Mouse (Mus musculus) cortical plate, adult 2 months (tissue): ENCODE data around the gene Lhfpl5. TPM values are rescaled to one million over a fixed set of nuclear protein-coding genes. Genes with fewer than 3 reads are reported as not detected.

ENCODE experiments used
- H3K27ac ChIP-seq: fragments of 200-500 bp; 2 replicates; pipeline ENCODE4 v1.5.1; 2012; ENCODE audit warnings: low read length, control low read depth, inconsistent platforms; ENCODE audit not compliant: insufficient read depth
- H3K4me1 ChIP-seq: fragments of 200-500 bp; 2 replicates; pipeline ENCODE4 v1.6.1; 2011; ENCODE audit warnings: low read length; ENCODE audit not compliant: control insufficient read depth, insufficient read depth
- H3K4me3 ChIP-seq: fragments of 200-500 bp; 2 replicates; pipeline ENCODE4 v1.5.1; 2011; ENCODE audit warnings: mild to moderate bottlenecking, low read length, control low read depth; ENCODE audit not compliant: insufficient read depth
- CTCF ChIP-seq: fragments of 200-500 bp; IDR thresholded peaks from 2 replicates; pipeline ENCODE4 v1.5.1; 2011; ENCODE audit warnings: mild to moderate bottlenecking, control low read depth, low read length; ENCODE audit not compliant: insufficient read depth; ENCODE audit errors: extremely low read depth
- POLR2A ChIP-seq: fragments of 200-500 bp; IDR thresholded peaks from 2 replicates; pipeline ENCODE4 v1.6.1; 2011; ENCODE audit warnings: mild to moderate bottlenecking, low read length, control low read depth; ENCODE audit not compliant: insufficient read depth; ENCODE audit errors: extremely low read depth
- polyA plus RNA-seq: library from polyadenylated mRNA; depleted of rRNA; stranded (reverse); fragments of >200 nt; gene quantifications from 2 replicates; pipeline ENCODE4 v1.2.3, GENCODE M21; 2012

Lhfpl5 gene
- polyA plus RNA-seq, 1 experiment, result 4.5 TPM

- TF ChIP-seq POLR2A (no peak), CTCF (no peak)
- no peaks in the 10 kb centered on the region; the same call in 1 of the 2 replicates for H3K4me1 ChIP-seq
- no peak overlapping the region for H3K27ac ChIP-seq
- H3K4me3 ChIP-seq, result no peak overlapping the region
Observed at GRCm38 (mm10) chr17:28571868-28572267, 3.6 kb upstream of the Lhfpl5 start.

GRCm38 (mm10) chr17:28572521-28572920 lies 2.9 kb upstream of the Lhfpl5 start:
- Histone ChIP-seq H3K27ac (no peak overlapping the region), H3K4me1 (no peaks in the 10 kb centered on the region; the same call in 1 of the 2 replicates), H3K4me3 (no peak overlapping the region)
- TF ChIP-seq POLR2A (no peak), CTCF (no peak)

GRCm38 (mm10) chr17:28572941-28573340 lies 2.5 kb upstream of the Lhfpl5 start:
- no peak overlapping the region for H3K4me3 ChIP-seq
- no peaks in the 10 kb centered on the region; the same call in 1 of the 2 replicates for H3K4me1 ChIP-seq
- TF ChIP-seq POLR2A, result no peak
- no peak for TF ChIP-seq CTCF
- H3K27ac ChIP-seq, result no peak overlapping the region

GRCm38 (mm10) chr17:28580396-28580795 lies 5.0 kb downstream of the Lhfpl5 start:
- Histone ChIP-seq H3K27ac (no peak overlapping the region), H3K4me1 (no peaks in the 10 kb centered on the region; the same call in 1 of the 2 replicates), H3K4me3 (no peak overlapping the region)
- TF ChIP-seq CTCF (no peak), POLR2A (no peak)

GRCm38 (mm10) chr17:28581056-28581455 lies 5.6 kb downstream of the Lhfpl5 start:
- no peaks in the 10 kb centered on the region; the same call in 1 of the 2 replicates for H3K4me1 ChIP-seq
- H3K4me3 ChIP-seq, result no peak overlapping the region
- H3K27ac ChIP-seq, result no peak overlapping the region
- no peak for TF ChIP-seq CTCF
- no peak for TF ChIP-seq POLR2A

GRCm38 (mm10) chr17:28586509-28586908 lies 11.1 kb downstream of the Lhfpl5 start:
- TF ChIP-seq POLR2A, result no peak
- TF ChIP-seq CTCF, result no peak
- Histone ChIP-seq H3K27ac (no peak overlapping the region), H3K4me3 (no peak overlapping the region), H3K4me1 (no peaks in the 10 kb centered on the region)

GRCm38 (mm10) chr17:28588591-28588990 lies 13.2 kb downstream of the Lhfpl5 start:
- TF ChIP-seq POLR2A, result no peak
- no peak for TF ChIP-seq CTCF
- no peaks in the 10 kb centered on the region for H3K4me1 ChIP-seq
- H3K4me3 ChIP-seq, result no peak overlapping the region
- no peak overlapping the region for H3K27ac ChIP-seq

- TF ChIP-seq CTCF (no peak), POLR2A (no peak)
- no peak overlapping the region for H3K27ac ChIP-seq
- H3K4me3 ChIP-seq, result no peak overlapping the region
- no peaks in the 10 kb centered on the region for H3K4me1 ChIP-seq
Observed at GRCm38 (mm10) chr17:28590596-28590995, 15.2 kb downstream of the Lhfpl5 start.

- no peak for TF ChIP-seq POLR2A
- TF ChIP-seq CTCF, result no peak
- H3K4me3 ChIP-seq, result no peak overlapping the region
- H3K27ac ChIP-seq, result no peak overlapping the region
- no peaks in the 10 kb centered on the region for H3K4me1 ChIP-seq
Observed at GRCm38 (mm10) chr17:28591476-28591875, 16.0 kb downstream of the Lhfpl5 start.

GRCm38 (mm10) chr17:28592998-28593397 lies 17.6 kb downstream of the Lhfpl5 start:
- TF ChIP-seq POLR2A (no peak), CTCF (peak; percentile 69)
- Histone ChIP-seq H3K27ac (no peak overlapping the region), H3K4me1 (no peaks in the 10 kb centered on the region), H3K4me3 (no peak overlapping the region)

GRCm38 (mm10) chr17:28593965-28594364 lies 18.5 kb downstream of the Lhfpl5 start:
- H3K27ac ChIP-seq, result no peak overlapping the region
- H3K4me3 ChIP-seq, result no peak overlapping the region
- no peaks in the 10 kb centered on the region for H3K4me1 ChIP-seq
- TF ChIP-seq CTCF (no peak), POLR2A (no peak)
